Mouse (Mus musculus) thymus, adult 2 months (tissue): ENCODE measurements at regions not wholly inside any gene's neighbourhood (a gene's known extent, or its start where the extent isn't known, plus 50 kb on each side); places are given as distances from the start of the nearest gene placed in this dataset.

Experiments used
- CTCF ChIP-seq: fragments of 200-500 bp; IDR thresholded peaks from 2 replicates; pipeline ENCODE4 v1.5.1; 2012; ENCODE audit warnings: mild to moderate bottlenecking, control low read depth, low read length, moderate library complexity, borderline replicate concordance; ENCODE audit not compliant: control insufficient read depth, poor library complexity, insufficient read depth; ENCODE audit errors: extremely low read depth
- POLR2A ChIP-seq: fragments of 200-500 bp; IDR thresholded peaks from 2 replicates; pipeline ENCODE4 v1.6.1; 2012; ENCODE audit warnings: mild to moderate bottlenecking, low read length, control low read depth, moderate library complexity; ENCODE audit not compliant: control insufficient read depth, poor library complexity, insufficient read depth; ENCODE audit errors: extremely low read depth

DNA sequence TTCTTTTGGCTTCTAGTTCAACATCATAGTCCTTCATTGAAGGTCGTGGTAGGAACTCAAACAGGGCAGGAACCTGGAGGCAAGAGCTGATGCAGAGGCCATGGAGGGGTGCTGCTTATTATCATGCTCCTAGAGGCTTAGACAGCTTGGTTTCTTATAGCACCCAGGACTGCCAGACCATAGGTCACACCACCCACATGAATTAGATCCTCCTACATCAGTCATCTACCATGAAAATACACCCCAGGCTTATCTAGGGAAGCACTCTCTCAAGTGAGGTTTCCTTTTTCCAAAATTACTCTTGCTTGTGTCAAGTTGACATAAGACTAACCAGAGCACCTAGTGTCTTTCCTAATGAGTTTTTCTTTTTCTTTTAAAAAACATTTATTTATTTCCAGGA lies 109.7 kb upstream of the Max start:
- TF ChIP-seq POLR2A (no peak), CTCF (no peak)
